Mouse (Mus musculus) T-helper 1 cell (primary cell): ENCODE data around the gene Tlk2.
"Not testable (repeated sequence)": the region's sequence is repeated elsewhere in the genome, so short reads cannot be mapped to it uniquely, and the experiment has no call there.

Experiments used
- in situ Hi-C: fragments of 300-600 bp; cut with MboI, MseI; formaldehyde crosslinking; loops from one replicate; pipeline ENCODE4 v1.15.1; 2025; ENCODE audit warnings: high pct_unique_total_duplicates

Gene Tlk2

GRCm38 (mm10) chr11:105178516-105178915, at the start of gene Tlk2:
Tlk2 (plus strand) TSS chr11:105178807.
- in situ Hi-C loops = loop anchor here (5.0 kb wide), 2 partner anchors 39 to 46 kb away; no protein-coding TSS in a partner anchor

- in situ Hi-C loops = no loop called here
These were observed 42.9 kb upstream of the Tlk2 start for GRCm38 (mm10) chr11:105135692-105136091.

- in situ Hi-C loops = not testable (repeated sequence)
These were observed 41.4 kb upstream of the Tlk2 start for GRCm38 (mm10) chr11:105137255-105137654.

GRCm38 (mm10) chr11:105140512-105140911, 38.1 kb upstream of the Tlk2 start:
- in situ Hi-C loops = not testable (repeated sequence)

- in situ Hi-C loops = no loop called here
These were observed 37.5 kb upstream of the Tlk2 start for GRCm38 (mm10) chr11:105141115-105141514.

- in situ Hi-C loops = no loop called here
These were observed 35.0 kb upstream of the Tlk2 start for GRCm38 (mm10) chr11:105143564-105143963.

GRCm38 (mm10) chr11:105144084-105144483, 34.5 kb upstream of the Tlk2 start:
- in situ Hi-C loops = no loop called here

- in situ Hi-C loops = no loop called here
These were observed 33.9 kb upstream of the Tlk2 start for GRCm38 (mm10) chr11:105144508-105145210.

- in situ Hi-C loops = no loop called here
These were observed 33.4 kb upstream of the Tlk2 start for GRCm38 (mm10) chr11:105145211-105145610.

GRCm38 (mm10) chr11:105146593-105146992, 32.0 kb upstream of the Tlk2 start, which contains the start of gene Gm10842:
Gm10842 (plus strand) TSS chr11:105146893.
- in situ Hi-C loops = no loop called here

- in situ Hi-C loops = no loop called here
These were observed 29.3 kb upstream of the Tlk2 start for GRCm38 (mm10) chr11:105149353-105149752.

- in situ Hi-C loops = no loop called here
These were observed 28.8 kb upstream of the Tlk2 start for GRCm38 (mm10) chr11:105149766-105150165.

- in situ Hi-C loops = no loop called here
These were observed 27.9 kb upstream of the Tlk2 start for GRCm38 (mm10) chr11:105150691-105151090.

- in situ Hi-C loops = no loop called here
These were observed 27.2 kb upstream of the Tlk2 start for GRCm38 (mm10) chr11:105151226-105152016.

GRCm38 (mm10) chr11:105152017-105152300, 26.6 kb upstream of the Tlk2 start:
- in situ Hi-C loops = no loop called here

GRCm38 (mm10) chr11:105152357-105152899, 26.2 kb upstream of the Tlk2 start:
- in situ Hi-C loops = no loop called here

GRCm38 (mm10) chr11:105153068-105153833, 25.4 kb upstream of the Tlk2 start:
- in situ Hi-C loops = no loop called here

GRCm38 (mm10) chr11:105155915-105156314, 22.7 kb upstream of the Tlk2 start:
- in situ Hi-C loops = no loop called here

GRCm38 (mm10) chr11:105156748-105157267, 21.8 kb upstream of the Tlk2 start:
- in situ Hi-C loops = no loop called here

GRCm38 (mm10) chr11:105158047-105158446, 20.6 kb upstream of the Tlk2 start:
- in situ Hi-C loops = no loop called here

- in situ Hi-C loops = no loop called here
These were observed 18.8 kb upstream of the Tlk2 start for GRCm38 (mm10) chr11:105159673-105160360.
